Mouse (Mus musculus): ENCODE measurements around the gene Eomes.

The Eomes gene

DNA sequence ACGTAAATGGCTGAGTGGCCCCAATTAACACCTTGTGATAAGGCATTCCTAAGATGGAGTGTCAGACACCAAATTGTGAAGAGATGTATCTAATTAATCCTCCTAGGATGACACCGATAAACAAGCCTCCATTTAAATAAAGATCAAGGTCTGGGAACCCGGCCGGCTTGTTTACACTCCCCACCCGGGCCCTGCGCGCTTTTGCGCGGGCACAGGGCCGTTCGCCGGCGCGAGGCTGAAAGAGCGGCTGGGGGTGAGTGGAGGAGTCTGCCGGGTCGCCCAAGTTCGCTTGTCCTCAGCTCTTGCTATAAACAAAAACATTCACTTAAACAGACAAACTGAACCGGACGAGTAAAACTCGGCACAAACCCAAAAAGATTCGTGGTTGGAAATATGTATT, 9.6 kb downstream of the Eomes start:
- DNase-seq (ENCODE audit: low spot score): no peak

DNA sequence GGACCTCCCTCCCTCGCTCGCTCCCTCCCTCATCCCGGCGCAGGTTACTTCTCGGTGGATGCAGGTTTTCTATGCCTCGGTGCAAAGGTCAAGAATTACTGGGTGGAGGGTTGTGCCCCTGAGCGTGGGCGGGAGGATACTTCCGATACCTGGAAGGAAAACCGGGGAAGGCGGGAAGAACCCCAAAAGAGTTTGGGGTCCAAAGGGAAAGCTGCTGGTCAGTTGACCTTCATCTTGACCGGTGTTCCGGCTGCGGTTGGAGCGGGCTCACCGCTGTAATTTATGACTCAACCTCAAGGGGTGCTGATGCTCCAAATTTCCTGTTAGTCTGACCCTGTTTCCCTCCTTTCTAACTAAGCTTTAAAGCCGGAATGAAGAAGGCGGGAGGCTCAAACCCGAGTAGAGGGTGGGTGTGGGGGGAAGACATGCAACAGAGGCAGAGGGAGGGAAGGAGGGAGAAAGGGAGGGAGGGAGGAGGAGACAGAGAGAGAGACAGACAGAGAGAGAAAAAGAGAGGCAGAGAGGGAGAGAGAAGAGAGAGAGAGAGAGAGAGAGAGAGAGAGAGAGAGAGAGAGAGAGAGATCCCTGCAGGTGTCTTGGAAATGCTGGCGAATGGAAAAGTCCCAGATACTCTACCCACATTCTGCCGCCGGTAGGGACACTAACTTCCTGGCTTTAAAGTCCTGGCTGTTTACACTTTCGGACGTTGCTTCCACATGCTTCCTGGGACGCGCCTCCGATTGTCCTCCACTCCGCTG, 10.3 kb downstream of the Eomes start:
- DNase-seq (ENCODE audit: low spot score): no peak

DNA sequence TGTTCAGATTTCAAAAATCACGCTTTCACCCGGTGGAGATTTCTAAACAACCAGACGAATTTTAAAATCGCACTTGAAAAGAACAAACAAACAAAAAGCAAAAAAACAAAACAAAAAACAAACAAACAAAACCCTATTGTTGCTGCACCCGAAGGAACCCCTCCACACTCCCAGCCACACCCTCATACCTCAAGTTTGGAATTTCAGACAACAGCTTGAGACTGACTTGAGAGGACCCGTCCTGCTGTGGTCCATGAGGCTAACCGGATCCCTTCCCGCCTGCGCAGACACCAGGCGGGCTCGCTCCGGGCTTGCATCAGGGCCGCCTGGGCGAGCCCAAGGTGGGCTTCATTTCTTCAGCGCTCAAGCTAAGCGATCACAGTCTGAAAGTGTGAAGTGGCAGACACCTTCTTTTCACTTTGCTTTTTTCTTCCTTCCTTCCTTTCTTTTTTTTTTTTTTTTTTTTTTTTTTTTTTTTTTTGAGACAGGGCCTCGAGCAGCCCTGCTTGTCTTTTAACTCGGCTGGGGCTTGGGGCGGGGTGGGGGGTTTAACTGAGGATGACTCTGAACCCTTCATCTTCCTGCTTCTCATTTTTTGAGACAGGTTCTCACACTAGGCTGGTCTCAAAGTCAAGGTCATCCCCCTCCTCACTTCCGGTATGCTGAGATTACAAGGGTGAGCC, 11.0 kb downstream of the Eomes start:
- no peak for DNase-seq (ENCODE audit: low spot score)

DNA sequence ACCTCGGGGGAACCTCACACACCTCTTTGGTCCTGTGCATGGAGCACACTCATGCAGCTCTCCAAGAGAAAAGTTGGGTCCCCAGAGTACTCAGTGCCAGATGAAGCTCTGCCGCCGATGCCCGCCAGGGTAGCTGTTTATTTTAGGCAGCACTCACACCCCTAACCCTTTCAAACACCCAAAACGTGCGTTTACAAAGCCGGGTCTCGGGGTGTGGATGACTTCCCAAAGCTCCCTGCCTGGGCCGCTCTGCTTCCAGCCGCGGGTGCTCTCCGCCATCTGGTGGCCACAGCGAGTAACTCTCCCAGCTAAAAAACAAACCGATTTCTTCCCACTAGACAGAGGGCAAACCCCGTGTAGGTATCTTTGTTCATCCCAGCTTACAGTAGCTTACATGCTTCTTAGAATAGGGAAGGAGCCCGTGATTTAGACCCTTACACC, 11.6 kb downstream of the Eomes start:
- no peak for DNase-seq (ENCODE audit: low spot score)

DNA sequence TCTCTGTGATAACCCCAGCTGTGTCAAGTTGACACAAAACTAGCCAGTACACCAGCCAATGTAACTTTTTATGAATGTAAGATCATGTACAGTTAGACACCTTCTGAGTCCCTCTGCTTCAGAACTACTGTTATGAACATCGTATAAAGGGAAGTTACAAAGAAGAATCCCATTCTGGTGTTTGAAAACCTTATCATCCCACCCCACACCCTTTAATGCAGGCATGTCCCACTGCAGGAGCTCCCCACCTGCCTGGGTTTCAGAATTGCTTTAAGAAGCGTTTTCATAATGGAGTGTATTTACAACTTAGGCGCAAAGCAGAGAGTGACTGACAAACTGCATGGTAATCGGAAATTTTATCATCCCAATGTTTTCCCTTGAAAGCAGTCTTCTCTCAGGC, 13.2 kb downstream of the Eomes start:
- DNase-seq (ENCODE audit: low spot score): no peak

DNA sequence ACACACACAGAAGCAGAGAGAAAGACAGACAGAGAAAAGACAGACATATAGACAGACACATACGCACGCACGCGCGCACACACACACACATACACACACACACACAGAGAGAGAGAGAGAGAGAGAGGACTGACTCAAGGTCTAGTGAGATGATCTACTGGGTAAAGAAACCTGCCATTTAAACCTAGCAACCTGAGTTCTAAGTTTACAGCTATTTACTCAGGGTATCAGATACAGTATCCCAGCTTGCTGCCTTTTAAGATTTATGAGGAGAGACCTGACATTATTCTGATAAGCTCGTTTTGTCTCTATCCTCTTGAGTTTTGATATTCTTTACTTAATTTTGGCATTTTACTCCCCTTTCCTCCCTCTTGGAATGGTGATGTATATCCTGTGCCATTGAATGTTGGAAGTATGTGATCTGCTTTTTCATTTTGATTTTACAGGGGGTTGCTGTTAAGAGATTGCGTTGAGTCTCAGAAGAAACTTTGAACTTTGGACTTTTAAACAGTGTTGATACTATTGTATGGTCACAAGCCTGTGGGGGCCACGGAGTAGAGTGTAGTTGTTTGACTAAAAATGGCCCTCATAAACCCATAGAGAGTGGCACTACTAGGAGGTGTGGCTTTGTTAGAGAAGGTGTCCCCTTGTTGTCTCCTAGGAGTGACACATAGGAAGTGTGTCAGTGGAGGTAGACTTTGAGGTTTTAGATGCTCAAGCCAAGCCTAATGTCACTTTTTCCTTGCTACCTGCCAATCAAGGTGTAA, 15.1 kb downstream of the Eomes start:
- no peak for DNase-seq (ENCODE audit: low spot score)

DNA sequence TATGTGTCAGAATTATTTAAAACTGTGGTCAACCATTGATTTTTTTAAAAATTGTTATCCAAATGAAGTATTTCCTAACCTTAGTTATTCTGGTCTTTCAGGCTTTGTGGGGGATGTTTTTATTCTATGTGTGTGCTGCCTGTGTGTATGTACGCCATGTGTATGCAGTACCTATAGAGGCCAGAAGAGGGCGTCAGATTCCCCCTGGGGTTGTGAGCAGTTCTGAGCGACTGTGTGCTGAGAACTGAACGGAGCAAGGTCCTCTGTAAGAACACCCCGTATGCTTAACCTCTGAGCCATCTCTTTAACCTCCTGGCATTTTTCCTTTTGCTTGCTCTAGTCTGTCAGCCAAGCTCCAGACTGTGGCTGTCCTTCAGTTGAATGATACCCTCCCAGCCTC, 16.1 kb downstream of the Eomes start:
- no peak for DNase-seq (ENCODE audit: low spot score)

DNA sequence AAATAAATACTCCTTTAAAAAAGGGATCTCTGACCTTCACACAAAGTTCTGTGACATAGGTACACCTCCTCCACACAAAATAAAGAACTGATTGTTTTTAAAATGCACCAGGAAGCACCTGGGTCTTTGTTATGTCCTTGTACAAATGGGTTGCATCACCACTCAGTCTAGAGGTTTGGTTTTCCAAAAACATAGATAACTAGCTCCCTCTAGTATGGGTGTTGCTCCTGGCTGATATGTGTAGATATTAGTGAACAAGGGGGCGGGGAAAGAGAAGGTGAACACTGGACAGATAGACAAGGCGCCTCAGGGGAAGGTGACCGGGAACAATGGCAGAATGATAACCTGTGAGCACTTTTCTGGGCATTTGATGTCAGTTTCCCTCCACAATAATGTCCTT, 17.9 kb downstream of the Eomes start:
- no peak for DNase-seq (ENCODE audit: low spot score)

DNA sequence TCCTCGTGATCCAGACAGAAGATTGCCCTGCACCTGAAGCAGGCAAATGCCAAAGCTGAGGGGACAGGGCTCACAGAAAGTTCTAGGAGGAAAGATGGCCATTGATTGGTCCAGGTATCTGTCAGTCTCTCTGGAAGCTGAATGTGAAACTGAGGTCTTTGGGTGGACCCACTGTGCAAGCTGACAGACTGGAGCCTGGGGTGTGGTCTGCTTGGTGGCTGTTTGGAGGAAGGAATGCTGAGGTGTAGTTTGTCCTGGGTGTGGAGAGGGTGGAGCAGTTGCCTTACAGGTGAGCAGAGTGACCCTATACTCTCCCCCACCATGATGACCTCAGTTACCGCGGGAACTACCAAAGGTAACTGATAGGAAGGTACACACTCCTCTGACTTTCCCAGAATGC, 18.9 kb downstream of the Eomes start:
- no peak for DNase-seq (ENCODE audit: low spot score)

DNA sequence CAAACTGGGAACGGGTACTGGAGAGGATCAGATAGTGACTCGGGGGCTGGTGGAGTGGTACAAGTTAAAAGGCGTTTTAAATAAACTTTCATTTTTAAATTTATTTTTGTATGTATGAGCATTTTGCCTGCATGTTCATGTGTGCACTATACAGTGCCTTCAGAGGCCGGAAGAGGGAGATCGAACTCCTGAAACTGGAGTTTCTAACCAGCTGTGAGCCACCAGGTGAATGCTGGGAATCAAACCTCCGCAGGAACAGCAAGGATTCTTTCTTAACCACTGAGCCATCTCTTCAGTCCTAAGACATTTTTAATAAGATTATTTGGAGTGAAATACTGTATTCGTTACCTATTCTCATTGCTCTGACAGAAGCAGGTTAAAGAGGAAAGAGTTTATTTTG, 20.0 kb downstream of the Eomes start:
- DNase-seq (ENCODE audit: low spot score): no peak

DNA sequence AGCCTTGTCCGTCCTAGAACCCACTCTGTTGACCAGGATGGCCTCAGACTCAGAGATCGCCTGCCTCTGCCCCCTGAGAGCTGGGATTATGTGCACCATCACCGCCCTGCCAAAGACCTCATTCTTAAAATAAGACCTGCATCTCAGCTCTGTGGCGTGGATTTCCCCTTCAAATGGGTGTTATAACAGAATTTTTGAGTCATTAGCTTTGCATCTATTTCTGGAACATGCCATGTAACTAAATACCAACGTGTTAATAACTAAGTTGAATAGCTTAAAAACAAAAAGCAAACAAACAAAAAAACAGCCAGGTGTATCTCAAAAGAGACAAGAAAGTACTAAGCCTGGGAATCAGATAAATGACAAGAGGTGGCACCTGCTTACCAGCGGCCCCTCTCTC, 23.0 kb downstream of the Eomes start:
- DNase-seq (ENCODE audit: low spot score): no peak

DNA sequence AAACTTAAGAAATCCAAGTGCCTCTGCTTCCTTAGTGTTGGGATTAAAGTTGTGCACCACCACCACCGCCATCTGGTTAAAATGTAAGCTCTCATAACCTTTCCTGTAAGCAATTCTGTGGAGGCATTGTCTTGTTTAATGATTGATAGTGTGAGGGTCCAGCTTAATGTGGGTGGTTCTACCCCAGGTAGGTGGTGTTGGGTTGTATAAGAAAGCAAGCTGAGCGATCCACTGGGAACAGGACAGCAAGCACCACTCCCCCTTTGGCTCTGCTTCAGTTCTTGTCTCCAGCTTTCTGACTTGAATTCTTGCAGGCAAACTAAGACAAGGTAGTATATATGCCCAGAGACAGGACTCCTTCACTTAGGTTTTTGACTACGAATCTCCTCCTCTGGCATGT, 26.6 kb downstream of the Eomes start:
- no peak for DNase-seq (ENCODE audit: low spot score)

DNA sequence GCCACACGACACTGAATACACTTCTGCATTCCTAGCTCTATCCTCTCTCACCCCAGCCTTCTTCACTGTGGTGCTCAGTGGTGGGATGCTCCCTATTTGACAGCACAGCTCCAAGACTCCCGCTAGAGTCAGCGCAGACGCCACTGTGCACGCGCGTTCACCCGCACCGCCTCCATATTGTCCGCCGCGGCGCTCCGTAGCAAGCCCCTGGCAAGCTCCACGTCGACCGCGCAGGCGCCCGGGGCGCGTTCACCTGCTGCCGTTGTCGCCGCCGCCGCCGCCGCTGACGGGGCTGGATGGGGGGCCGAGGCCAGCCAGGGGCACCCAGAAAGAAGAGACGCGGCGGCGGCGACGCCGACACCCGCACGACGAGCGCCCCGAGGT, 28.0 kb downstream of the Eomes start, which contains the start of gene Golga4:
Gene Golga4 (plus strand): TSS at position 248 of the 384 bp plus-strand sequence.
- DNase-seq (ENCODE audit: low spot score): peak; percentile 83

DNA sequence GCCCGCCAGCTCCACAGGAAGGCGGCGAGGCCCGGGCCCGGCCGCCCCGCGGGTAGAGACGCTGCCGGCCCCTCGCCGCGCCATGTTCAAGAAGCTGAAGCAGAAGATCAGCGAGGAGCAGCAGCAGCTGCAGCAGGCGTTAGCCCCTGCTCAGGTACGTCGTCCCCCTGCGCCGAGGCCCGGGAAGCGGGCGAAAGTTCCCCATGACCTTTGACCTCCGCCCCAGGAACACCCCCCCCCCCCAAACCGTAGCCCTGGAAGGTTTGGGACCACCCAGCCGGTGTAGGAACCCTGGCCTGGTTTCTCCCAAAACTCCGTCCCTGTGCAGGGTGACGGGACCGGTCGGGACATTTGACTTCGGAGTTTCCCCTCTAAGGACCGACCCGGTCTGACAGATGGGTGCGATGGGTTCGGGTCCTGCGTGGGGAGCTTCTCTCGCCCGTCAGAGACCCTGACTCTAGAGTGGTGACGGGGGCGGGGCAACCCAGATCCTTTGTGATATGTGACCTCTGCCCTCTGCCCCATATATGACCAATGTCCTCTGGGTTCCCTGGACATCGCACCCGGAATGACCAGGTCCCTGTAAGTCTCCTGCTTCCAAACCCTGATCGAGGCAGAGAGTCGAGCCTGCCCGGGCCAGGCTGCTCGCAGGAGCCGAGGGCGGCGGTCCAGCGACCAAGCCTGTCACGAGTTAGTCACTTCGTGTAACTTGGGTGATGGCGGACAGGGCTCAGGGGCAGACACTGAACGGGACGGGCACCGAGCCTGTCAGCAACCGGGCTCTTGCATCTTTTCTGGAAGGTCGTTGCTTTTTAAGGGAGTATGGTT, 28.6 kb downstream of the Eomes start:
- DNase-seq (ENCODE audit: low spot score): no peak

DNA sequence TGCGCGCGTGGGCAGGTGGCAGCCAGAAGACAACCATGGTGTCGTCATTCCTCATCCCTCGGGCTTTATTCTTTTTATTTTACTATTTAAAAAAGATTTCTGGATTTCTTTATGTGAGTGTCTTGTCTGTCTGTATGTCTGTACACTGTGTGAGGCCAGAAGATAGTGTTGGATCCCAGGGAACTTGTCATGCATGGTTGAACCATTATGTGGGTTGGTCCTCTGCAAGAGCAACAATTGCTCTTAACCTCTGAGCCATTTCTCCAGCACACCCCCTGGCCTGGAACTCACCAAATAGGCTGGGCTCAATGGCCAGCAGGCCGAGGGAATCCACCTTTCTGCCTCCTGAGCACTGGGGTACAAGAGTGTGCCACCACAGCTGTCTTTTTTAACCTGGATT, 29.5 kb downstream of the Eomes start:
- no peak for DNase-seq (ENCODE audit: low spot score)

DNA sequence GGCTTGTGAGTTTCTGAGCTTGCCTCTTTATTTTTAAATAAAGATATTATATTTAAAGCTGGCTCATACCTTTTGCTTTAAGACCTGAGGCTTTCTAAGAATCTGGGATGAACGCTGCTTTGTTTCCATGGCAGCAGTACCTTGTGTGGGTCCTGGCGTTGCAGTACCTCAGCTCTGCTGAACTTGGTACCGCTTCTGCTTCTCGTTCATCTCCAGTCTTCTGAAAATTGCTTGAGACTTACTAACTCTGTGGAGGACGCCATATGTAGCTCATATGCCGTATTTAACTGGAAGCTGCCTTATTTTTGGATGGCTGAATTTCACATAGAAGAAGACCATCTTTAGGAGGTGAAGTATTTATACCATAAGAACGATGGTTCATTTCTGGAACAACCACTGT, 30.6 kb downstream of the Eomes start:
- no peak for DNase-seq (ENCODE audit: low spot score)

DNA sequence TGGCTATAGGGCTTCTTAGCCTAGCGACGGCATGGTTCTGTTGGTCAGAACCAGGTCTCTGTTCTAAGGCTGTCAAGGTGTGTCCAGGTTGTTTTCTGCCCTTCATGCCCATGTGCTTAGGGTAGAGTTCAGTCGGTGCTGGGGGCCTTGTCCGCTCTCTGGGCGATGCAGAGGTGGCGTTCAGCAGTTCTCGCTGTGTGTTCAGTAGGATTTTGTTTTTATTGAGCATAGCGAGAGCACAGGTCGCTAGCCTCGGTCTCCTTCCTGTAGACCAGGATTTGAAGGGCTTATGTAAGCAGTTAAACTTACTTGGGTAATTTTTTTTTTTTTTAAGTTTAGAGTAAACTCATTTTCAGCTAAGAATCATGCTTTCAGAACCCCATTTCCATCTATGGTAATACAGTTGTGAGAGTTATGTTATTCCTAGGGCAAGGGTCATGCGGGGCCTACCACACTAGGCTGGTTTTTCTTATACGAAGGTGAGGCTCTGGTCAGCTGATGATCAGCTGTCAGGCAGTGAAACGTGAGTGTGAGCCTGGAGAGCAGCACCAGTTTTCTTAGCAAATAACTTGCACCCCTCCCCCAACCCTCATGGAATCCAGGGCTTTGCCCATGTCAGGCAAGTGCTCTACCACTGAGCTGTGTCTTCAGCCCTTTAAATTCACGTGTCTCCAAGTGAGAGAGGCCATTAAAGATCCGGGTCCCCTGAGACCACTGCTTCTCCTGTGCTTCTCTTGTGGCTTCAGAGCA, 33.1 kb downstream of the Eomes start:
- no peak for DNase-seq (ENCODE audit: low spot score)

DNA sequence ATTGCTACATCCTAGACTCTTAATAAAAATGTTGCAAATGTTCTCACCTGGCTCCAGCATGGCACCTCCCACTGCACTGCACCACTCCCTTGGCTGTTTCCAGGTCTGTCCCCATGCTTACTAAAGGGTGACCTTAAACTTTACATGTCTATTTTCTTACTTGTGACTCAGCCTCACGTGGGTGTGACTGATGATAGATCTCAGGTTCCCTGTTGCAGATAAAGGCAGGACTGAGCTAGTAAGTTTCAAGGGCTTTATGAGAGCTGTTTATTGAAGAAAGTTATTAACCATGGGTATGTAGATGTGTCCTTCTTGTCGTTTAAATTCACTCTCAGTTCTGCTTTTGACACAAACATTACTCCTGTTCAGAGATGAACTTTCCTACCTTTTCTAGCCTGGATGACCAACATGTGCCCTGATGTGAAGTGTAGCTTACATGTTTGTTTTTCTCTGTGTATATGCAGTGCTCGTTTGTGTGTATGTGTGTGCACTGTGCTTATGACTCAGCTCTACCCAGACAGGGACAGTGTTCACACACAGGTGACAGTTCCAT, 34.7 kb downstream of the Eomes start:
- no peak for DNase-seq (ENCODE audit: low spot score)

DNA sequence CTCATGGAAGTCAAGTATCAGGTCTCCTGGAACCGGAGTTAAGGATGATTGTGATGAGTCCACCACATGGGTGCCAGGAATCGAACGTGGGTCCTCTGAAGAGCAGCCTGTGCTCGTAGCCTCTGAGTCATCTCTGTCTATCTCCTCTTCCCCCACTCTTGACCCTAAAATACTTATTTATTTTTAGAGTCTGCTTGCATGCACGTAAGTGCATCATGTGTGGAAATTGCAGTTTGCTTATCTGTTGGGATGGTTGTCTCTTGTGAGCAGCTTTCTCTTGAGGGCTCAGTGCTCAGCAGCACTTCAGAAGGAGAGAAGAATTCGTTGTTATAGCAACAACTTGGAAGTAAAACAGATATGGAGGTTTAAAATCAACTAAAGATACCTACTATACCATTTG, 37.5 kb downstream of the Eomes start:
- DNase-seq (ENCODE audit: low spot score): no peak

DNA sequence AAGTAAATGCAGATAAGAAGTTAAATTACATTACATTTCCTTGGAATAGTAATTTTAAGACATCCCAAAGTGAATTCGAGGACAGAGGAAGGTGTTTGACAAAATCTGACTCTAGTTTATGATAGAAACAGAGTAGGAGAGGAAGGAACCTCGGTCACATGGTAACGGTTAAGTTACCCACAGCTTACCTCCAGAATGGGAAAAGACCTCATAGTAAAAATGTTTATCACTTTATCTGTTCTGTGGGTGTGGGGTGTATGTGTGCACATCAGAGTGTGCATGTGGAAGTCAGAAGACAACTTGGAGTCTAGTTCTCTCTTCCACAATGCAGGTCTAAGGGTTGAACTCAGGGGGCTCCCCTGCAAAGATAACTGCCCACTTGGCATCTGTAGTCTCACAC, 38.1 kb downstream of the Eomes start:
- no peak for DNase-seq (ENCODE audit: low spot score)

DNA sequence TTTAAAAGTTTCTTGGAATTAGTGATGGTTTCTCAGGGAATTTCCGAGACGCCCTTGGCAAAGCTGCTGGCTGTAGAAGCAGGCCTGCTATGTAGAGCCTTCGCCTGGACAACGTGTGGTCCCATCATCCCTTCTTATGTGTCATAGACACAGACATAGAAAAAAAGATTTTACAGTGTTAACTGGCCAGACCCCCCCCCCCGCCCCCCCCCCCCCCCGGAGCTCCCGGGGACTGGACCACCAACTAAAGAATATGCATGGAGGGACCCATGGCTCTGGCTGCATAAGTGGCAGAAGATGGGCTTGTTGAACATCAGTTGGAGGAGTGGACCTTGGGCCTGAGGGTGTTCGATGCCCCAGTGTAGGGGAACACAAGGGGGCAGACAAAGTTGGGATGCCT, 39.6 kb downstream of the Eomes start:
- DNase-seq (ENCODE audit: low spot score): no peak

All from left cerebral cortex, adult 11 months (tissue).